Mouse (Mus musculus): ENCODE data around the gene Syn3. TPM values are rescaled to one million over a fixed set of nuclear protein-coding genes. Genes with fewer than 3 reads are reported as not detected.
"Not testable (repeated sequence)": the region's sequence is repeated elsewhere in the genome, so short reads cannot be mapped to it uniquely, and the experiment has no call there.

The Syn3 gene
- total RNA-seq, 2 experiments from 2014 or later: 0.30 to 0.31 TPM

DNA sequence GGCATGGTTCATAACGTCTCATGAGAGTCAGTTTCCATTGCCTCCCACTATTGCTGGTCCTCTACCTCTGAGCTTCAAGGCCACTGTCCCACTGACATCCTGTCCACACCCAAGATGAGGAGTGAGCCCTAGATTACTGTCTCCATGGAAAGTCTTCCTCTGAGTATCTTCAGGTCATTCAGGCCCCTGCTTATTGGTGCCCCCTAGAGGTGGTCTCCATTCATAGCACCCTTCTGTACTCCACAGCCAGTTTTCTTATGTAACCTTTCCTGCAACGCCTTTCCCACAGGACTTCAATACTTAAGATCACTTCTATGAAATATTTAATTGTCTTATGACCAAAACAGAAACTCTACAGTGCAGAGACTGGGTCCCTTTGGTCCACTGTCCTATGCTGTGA, 80.4 kb downstream of the Syn3 start:
- DNase-seq (ENCODE audit: low spot score): peak; percentile 45

DNA sequence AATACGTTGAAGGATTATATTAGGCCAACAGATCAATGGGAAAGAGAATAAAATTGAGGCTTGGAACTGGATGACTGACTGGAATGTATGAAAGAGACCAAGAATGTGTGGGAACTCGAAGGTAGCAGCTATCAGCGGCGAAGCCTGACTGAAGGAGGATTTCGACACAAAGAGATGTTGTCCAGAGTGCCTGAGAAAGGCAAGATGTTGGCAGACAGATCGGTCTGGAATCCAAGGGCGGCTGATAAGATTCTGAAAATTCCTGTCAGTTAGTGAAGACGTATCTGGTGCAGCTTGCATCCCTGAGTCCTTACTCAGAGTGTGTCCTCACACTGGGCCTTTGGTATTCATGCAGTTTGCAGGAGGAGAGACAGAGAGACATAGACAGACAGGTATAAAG, 81.9 kb downstream of the Syn3 start:
- DNase-seq (ENCODE audit: low spot score): no peak

DNA sequence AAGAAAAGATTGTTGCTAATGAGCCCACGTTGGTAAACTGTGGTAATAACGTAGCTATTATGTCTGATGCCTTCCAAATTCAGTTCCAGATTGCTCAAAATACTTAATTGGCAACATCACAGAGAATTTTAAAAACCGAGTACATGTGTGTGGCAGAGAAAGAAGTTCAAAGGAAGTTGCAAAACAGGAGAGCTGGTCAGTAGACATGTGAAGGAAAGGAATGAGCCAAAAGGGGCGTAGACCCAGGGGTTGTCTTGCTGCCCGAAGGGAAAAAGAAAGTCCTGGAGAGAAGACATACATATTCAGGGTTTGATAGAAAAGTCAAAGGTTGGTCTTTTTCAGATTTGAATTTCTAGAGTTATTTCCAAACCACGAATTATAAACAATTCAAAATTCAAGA, 87.8 kb downstream of the Syn3 start:
- DNase-seq (ENCODE audit: low spot score): no peak

DNA sequence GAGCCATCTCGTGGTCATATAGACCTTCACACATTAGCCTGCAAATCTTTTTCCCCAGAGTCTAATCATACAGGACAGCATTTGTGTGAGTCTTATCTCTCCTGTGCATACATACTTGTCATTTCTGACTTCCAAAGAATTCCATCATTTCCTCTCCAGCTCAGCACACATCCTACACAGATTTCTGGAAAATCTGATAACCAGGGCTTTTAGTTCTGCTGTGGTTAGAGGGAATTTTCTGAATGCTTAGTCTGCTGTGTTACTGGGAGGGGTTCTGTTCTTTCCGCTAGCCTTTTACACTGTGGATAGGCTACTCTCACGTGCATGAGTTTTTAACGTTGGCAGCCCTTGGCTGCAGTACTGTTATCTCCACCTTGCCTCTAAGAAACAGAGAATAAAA, 91.7 kb downstream of the Syn3 start:
- DNase-seq (ENCODE audit: low spot score): no peak

DNA sequence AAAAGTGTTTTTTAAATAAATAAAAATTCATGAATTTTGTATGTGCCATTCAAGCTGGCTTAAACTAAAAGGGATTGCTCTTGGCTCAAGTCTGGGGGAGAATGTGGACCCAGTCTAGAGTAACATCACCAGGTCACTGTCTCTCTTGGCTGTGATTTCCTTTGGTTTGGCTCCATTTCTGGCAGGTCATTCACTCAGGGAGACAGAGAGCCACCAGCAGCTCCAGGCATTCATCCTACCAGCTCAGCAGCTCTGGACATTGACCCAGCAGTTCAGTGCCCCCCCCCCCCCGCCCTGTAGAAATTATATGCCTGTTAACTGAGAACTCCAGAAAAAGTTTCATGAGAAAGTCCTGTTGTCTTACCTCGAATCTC, 100.4 kb downstream of the Syn3 start:
- DNase-seq (ENCODE audit: low spot score): no peak

DNA sequence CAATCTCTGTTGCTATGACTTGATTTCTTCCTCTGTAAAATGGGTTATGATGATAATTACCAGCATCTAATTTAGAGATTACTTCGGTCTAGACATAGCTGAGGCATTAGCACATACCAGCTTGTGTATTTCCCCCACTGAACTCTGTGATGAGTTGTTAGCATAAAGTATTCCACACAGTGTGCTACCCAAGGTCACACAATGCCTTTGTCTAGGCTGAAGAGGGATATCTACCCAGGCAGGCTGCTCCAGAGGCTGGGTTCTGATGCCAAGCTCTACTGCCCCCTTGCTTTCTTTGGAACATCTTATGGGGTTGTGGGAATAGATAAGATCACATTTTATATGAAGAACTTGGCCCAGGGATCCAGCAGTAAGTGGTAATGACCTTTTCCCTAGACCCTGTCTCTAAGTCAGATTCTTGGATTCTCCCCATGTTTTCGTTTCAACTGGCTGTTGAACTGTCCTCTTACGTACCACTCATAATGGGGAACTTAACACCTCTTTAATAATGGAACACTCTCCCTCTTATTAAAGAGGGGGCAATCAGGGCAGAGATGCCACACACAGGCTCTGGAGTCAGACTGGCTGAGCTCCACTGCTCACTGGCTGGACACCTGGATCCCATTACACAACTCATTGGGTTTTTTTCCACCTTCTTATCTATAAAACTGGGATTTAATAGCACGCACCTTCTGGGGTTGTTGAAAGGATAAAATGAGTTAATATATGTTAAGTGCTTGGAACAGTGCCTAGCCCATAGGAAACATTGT, 100.9 kb downstream of the Syn3 start:
- DNase-seq (ENCODE audit: low spot score): no peak

DNA sequence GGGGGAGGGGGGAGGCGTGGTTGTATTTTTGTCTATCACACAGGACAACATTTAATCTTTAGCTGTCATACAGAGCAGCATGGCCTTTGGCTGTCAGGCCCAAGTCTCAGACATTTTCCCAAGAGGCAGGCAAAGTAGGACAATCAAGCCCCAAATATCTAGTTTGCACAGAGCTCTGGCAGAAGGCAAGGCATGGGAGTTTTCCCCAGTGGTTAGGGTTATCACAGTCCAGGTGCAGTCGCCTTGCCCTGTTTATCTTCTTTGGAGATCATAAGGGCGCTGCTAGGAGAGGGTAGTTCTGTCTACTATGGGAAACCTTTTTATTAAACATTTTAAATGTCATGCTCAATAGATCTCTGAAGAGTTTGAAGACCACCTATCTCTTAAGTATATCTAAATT, 106.3 kb downstream of the Syn3 start:
- DNase-seq (ENCODE audit: low spot score): no peak

DNA sequence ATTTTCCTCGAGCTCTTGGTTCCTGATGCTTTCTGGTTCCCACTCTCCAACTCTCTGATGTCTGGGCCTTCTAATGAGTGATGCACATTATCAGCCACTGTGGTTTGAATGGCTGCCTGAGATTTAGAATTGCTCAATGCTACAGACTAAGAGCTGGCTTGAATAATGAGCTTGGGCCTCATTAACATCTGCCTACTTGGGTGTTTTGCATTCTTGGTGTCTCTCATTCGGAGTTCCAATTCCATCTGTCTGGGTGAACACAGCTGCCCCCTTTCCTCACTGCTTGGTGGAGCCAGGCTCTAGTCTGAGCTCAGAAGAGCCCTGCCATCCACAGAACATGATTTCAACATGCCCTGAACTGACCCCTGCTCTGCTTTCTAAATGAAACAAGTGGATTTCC, 108.8 kb downstream of the Syn3 start:
- no peak for DNase-seq (ENCODE audit: low spot score)

DNA sequence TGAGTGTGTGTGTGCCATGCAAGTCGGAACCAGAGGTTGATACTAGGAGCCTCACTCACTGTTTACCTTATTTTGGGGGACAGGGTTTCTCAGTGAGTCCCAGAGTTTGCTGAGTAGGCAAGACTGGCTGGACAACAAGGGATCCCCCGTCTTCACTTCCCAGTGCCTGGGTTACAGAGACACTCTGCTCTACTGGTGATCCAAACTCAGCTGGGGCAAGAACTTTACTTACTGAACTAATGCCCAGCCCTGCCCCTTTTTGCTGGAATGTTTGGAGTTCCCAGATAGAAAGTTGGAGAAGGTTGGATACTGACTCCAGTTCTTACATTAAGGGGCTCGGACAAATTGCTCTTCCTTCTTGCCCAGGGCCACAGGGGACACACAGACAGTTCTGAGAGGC, 109.3 kb downstream of the Syn3 start:
- no peak for DNase-seq (ENCODE audit: low spot score)

DNA sequence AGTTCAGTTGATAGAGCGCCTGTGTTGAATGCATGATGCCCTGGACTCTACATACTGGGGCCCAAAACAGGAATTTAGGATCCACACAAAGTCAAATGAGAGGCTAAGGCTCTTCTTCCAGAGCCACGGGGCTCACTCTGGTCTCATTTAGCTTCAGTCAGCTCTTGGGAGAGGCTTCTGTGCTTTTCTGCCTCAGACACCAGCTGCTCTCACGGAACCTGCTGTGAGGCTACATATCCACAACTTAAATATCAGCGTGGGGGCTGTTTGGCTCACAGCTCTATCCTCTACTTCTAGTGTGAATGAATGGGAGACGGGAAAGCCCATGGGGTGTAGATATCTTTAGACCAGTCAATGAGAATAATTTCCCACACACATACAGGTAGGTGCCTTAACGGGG, 109.9 kb downstream of the Syn3 start:
- no peak for DNase-seq (ENCODE audit: low spot score)

DNA sequence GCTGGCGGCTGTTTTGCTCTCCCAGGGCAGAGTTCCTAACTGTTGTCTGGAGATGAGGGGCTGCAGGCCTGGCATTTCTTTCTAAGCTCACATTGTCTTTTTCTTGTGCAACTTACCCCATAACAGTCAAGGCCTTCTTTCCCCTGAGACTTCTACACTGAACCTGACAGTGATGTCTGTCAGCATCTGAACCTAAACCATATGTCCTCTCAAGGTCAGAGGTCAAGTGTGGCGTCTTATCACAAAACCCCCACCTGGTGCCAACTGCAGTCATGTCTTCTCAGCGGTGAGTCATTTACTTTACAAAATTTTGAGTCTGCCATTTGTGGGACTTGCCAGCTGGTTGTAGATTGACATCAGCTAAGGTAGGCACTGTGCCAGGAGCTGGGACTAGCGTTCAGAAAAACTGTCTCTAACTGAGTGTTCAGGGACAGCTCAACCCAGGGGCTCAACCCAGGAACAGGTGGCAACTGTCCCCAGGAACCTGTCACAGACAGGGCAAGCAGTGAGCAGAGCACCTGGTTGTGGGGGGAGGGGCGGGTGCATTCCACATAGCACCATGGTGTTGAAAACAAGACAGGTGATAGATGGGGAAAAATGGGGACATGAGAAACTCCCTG, 110.8 kb downstream of the Syn3 start:
- DNase-seq (ENCODE audit: low spot score): no peak

DNA sequence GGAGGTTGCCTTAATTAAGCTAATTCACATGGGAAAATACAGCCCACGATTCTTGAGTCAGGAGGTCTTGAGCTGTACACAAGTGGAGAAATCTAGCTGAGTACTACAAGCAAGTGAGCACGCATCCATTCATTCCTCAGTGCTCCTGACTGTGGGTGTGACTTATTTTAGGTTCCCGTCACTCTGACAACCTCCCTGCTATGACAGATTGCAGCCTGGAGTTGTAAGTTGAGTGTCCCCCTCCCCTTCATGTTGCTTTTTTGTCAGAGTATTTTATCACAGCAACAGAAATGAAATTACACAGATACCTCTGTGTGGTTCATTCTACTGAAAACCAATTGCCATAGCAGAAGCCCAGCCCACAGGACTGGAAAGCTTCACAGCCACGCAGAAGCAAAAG, 112.5 kb downstream of the Syn3 start:
- no peak for DNase-seq (ENCODE audit: low spot score)

DNA sequence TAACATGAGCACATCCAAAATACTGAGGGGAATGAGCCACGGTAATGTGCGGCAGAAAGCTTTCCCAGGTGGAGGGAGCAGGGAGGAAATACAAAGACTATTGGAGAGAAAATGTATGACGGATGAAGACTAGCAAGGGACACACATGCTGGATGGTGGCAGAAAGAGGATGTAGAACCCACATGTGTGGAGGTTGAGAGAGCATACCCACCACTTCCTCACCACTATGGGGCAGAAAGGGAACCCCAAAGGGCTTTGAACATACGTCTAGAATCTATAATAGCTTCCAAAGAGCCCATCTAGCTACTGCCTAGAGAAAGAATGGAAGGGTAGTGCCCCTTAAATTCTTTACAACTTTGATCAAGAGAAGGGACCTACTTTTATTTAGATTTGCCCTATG, 113.0 kb downstream of the Syn3 start:
- DNase-seq (ENCODE audit: low spot score): no peak

DNA sequence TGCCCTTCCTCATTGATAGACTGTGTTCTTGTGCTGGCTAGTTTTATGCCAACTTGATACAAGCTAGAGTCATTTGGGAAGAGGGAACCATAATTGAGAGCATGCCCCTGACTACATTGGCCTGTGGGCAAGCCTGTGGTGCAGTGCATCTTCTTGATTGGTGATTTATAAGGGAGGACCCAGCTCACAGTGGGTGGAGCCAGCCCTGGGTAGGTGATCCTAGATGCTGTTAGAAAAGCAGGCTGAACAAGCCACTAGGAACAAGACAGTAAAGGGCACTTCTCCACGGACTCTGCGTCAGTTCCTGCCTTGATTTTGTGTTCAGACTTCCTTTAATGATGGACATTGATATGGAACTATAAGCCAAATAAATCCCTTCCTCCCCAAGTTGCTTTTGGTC, 114.0 kb downstream of the Syn3 start:
- no peak for DNase-seq (ENCODE audit: low spot score)

DNA sequence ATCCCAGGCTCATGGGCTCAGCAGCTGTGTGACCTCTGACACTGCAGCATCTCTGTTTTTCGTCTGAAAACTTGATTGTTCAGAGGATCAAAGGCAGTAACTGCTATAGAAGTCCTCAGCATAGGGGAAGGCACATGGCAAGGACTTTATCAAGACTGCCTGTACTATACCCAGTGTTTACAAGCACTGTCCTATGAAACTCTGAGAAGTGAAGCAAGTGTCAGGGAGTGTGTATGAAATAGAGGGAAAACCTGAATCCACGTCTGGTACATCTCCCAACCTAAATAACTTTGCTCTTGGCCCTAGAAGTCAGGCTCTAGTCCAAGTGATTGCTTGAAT, 116.8 kb downstream of the Syn3 start:
- no peak for DNase-seq (ENCODE audit: low spot score)

DNA sequence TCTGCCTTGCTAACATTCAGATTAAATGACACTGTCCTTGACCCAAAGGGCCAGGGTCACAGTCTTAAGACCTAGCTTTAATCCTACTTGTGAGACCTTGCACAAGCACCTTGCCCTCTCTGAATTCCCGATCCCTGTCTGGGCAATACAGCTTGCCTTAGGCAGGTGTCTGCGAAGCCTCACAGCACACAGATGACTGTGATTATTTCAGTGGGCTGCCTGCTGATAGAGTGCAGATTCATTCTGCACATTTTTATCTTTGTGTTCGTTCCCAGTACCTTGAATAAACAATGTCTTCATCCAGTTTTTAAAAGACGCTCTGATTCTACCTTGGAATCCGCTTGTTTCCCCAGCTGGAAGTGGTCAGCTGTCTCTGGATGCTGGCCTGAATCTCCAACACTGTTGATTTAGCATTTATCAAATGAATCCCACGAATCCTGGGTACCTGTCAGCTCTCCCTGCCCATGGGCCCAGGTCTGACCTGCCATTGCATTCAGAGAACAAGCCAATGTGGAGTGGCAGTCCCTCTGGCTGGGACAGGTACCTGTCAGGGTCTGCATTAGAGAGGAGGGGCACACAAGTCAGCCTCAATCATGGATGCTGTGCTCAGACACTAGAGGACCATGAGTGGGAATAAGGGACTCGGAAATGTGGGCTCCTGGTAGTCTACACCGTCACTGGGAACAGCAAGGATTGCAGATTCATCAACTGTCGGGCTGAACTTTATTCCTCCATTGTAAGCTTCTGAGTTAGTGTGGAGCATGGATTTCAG, 117.4 kb downstream of the Syn3 start:
- no peak for DNase-seq (ENCODE audit: low spot score)

DNA sequence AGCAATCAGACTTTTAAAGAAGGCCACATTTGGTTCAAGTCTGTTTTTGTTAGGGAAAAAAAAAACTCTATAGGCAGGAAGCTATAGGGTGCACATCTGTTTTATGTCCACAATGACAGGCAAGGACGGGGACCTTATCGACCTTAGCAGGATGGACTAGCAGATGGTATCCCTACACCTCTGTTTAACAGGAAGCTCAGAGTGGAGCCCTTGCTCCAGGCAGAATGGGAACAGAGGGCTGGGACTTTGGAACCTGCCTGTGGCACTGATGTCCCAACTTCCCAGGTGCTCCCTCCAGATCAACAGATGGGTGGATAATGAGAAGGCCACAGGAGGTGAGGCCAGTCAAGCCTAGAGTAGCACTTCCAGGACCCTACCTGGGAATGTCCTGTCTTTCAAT, 118.1 kb downstream of the Syn3 start:
- no peak for DNase-seq (ENCODE audit: low spot score)

DNA sequence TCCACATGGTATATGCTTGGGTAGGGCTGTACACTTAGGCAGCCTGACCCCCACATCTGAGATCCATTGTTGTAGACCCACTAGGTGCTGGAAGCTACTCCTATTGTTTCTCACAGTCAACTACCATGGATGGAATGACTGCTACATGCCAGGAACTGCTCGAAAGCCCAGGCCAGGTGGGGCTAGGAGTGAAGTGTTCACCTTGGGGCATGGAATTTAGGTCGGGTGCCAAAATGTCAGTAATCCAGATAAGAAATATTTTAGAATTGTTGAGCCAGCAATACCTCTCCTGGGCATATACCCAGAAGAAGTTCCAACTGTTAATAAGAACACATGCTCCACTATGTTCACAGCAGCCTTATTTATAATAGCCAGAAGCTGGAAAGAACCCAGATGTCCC, 119.9 kb downstream of the Syn3 start:
- DNase-seq (ENCODE audit: low spot score): not testable (repeated sequence)

DNA sequence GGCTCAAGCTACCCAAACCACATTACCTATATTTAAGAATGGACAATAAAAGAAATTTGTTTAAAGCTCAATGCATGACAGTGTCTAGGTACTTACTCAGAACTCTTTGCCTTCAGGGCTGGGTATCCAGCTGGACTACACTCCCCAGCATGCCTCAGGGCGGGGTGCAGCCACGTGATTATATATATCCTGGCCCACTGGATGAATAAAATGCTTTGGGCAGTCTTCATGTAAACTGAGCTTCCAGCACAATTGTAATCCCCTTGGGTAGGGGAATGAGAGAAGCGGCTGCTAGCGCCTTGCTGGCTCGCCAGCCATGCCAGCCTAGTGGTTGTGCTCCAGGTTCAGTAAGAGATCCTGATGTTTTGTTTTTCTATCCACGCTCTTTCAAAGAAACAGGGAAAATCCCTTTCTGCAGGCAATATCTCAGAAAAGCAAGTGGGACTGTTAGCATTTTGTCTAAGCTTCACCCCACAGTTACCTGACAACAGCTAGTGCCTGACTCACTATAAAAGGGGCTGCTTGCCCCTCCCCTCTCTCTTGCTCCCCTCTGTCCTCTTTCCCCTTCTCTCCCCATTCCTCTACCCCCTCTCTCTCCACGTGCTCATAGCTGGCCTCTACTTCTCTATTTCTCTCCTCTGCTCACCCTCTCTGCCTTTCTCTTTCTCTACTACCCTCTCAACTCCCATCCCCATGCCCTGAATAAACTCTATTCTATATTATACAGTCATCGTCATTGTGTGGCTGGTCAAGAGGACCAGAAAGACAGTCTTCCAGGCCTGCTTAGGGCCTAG, 122.1 kb downstream of the Syn3 start:
- peak; percentile 25 for DNase-seq (ENCODE audit: low spot score)

DNA sequence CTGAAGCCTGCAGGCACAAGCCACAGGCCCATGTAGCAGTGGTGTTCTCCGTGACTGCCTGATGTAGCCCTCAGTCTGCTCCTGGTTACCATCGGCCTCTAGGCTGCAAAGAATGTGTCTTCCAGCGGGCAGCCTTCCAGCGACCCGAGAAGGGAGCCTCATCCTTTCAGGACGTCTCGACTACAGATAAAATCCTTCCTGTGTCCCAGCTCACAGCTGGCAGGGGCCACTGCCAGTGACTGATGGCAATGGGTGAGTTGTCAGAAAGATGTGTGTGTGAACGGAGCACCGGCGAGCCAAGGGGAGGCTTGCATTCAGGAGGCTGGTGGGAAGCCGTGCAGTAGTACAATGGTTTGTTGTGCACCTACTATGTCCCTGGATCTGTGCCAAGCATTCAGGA, 122.8 kb downstream of the Syn3 start:
- no peak for DNase-seq (ENCODE audit: low spot score)

DNA sequence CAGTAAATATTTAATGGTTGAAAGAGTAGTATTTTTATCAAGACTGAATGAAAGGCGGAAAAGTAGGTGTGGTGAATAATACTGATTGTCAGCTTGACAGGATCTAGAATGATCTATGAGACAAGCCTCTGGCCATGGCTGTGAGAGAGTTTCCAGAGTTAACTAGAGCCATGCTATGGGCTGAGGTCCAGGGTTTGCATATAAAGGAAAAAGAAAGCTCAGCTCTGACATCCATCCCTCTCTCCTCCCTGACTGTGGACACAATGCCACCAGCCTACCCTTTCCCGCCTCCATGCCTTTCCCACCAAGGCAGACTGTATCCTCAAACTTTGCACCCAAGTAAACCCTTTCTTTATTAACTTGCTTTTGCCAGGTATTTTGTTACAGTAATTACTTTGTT, 124.6 kb downstream of the Syn3 start:
- no peak for DNase-seq (ENCODE audit: low spot score)

DNA sequence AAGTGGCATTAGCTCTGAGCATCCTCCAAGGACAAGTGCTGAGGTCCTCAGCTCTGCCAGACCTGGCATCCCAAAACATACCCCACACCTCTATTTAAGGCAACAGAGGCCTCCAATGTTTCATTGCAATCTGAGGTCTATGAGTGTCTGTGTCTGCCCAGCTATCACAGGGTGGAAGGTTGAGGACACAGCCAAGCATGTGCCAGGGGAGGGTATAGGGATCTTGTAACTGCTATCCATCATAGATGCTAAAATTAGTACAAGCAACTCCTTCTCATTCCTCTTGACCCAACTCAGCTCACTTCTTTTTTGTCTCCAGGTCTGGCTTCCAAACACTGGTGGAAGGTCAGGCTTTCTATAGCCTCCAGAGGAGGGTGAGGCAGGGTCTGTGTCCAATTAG, 127.1 kb downstream of the Syn3 start:
- peak; percentile 70 for DNase-seq (ENCODE audit: low spot score)
